Mouse (Mus musculus) stomach, postnatal 0 days (tissue): ENCODE measurements at regions not wholly inside any gene's neighbourhood (a gene's known extent, or its start where the extent isn't known, plus 50 kb on each side); places are given as distances from the start of the nearest gene placed in this dataset.
"Not testable (repeated sequence)": the region's sequence is repeated elsewhere in the genome, so short reads cannot be mapped to it uniquely, and the experiment has no call there.

ENCODE experiments used
- ATAC-seq: fragments of 200-750 bp; cut with Nextera tagmentation; 2 replicates; pipeline ENCODE4 v1.8.0; 2017; ENCODE audit not compliant: low FRiP score, low TSS enrichment
- DNase-seq: peaks from one replicate; pipeline ENCODE4 v3.0.0-alpha.2; 2016; ENCODE audit warnings: low spot score
- H3K27ac ChIP-seq: fragments of 300-500 bp; sonication (generic); replicated peaks from 2 replicates; pipeline ENCODE4 v1.5.1; 2014; ENCODE audit warnings: mild to moderate bottlenecking, control low read depth
- H3K27me3 ChIP-seq: fragments of 300-500 bp; sonication (generic); 2 replicates; pipeline ENCODE4 v1.6.1; 2014; ENCODE audit warnings: low read length; ENCODE audit not compliant: control insufficient read depth, insufficient read depth
- H3K36me3 ChIP-seq: fragments of 300-500 bp; sonication (generic); 2 replicates; pipeline ENCODE4 v1.6.1; 2014; ENCODE audit warnings: low read length, mixed read lengths; ENCODE audit not compliant: control insufficient read depth, insufficient read depth
- H3K4me1 ChIP-seq: fragments of 300-500 bp; sonication (generic); replicated peaks from 2 replicates; pipeline ENCODE4 v1.6.1; 2014; ENCODE audit warnings: antibody characterized with exemption; ENCODE audit not compliant: control insufficient read depth, insufficient read depth
- H3K4me2 ChIP-seq: fragments of 300-500 bp; sonication (generic); replicated peaks from 2 replicates; pipeline ENCODE4 v1.6.1; 2014; ENCODE audit warnings: low read depth, mild to moderate bottlenecking, control low read depth, moderate library complexity
- H3K4me3 ChIP-seq: fragments of 300-500 bp; sonication (generic); 2 replicates; pipeline ENCODE4 v1.5.1; 2014; ENCODE audit warnings: low read depth, low read length, control low read depth
- H3K9ac ChIP-seq: fragments of 300-500 bp; sonication (generic); 2 replicates; pipeline ENCODE4 v1.6.1; 2014; ENCODE audit warnings: mild to moderate bottlenecking, low read length, control low read depth, mixed read lengths
- H3K9me3 ChIP-seq: fragments of 300-500 bp; sonication (generic); 2 replicates; pipeline ENCODE4 v1.6.1; 2016; ENCODE audit warnings: low read length; ENCODE audit not compliant: control insufficient read depth
- CTCF ChIP-seq: IDR thresholded peaks from 2 replicates; pipeline ENCODE4 v1.5.1; 2016; ENCODE audit warnings: antibody characterized with exemption, low read depth, mild to moderate bottlenecking, moderate library complexity
- EP300 ChIP-seq: optimal IDR thresholded peaks from 2 replicates; pipeline ENCODE3; 2016; ENCODE audit warnings: antibody characterized with exemption
- WGBS: fragments of 180-500 bp; shearing (Covaris S2); extraction: QIAGEN DNeasy Blood & Tissue Kit; methylation state at CpG from one replicate; pipeline ENCODE4 v1.1.7; 2014; 5-methylcytosine and 5-hydroxymethylcytosine counted together

DNA sequence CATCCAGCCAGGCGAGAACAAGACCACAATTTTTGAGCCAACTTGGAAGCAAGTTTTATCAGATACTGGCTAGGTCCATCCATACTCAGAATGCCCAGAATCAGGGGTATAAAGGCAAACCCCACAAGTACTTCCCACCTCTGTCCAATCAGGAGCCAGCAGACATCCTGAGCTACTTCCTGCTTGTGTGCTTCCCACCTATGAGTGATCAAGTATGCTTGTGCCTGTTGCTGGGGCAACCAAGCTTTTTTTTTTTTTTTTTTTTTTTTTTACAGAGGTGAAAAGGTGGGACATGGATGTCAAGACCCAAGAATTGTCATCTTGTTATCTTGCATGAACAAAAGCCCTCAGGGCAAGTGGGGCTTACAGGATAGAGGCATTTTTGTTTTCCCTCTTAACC lies 155.4 kb downstream of the BC067074 start:
- WGBS = 86% methylated on average over 1 of the region's 1 CpGs
- no peaks in the 10 kb centered on the region for H3K27me3 ChIP-seq
- H3K4me2 ChIP-seq = no peak overlapping the region
- H3K4me1 ChIP-seq = no peaks in the 10 kb centered on the region
- TF ChIP-seq EP300 (no peak), CTCF (no peak)
- no peak overlapping the region for H3K4me3 ChIP-seq
- H3K36me3 ChIP-seq = no peaks in the 10 kb centered on the region
- no peak overlapping the region for H3K9ac ChIP-seq
- ATAC-seq (no peak), DNase-seq (no peak)
- H3K27ac ChIP-seq = no peak overlapping the region
- no peaks in the 10 kb centered on the region for H3K9me3 ChIP-seq

DNA sequence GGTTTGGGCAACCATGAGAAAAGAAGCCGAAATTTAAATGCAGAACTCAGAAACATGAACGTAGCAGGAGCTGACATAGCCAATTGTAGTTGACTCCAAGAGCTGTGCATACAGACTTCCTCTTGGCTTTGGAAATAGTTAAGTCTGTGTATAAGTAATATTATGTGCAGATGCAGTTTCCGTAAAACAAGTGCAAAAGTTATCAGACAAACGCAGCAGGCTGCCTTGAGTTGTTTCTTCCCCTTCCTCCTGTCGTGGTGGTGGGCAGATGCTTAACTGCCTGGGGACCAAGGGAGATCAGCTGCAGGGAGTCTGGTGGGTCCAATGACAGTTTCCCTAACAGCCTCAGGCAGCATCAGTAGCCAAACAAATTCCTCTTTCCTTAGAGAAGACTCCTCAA lies 153.3 kb downstream of the BC067074 start:
- no peak overlapping the region for H3K27ac ChIP-seq
- WGBS = 62% methylated on average over 5 of the region's 5 CpGs
- no peak for ATAC-seq

DNA sequence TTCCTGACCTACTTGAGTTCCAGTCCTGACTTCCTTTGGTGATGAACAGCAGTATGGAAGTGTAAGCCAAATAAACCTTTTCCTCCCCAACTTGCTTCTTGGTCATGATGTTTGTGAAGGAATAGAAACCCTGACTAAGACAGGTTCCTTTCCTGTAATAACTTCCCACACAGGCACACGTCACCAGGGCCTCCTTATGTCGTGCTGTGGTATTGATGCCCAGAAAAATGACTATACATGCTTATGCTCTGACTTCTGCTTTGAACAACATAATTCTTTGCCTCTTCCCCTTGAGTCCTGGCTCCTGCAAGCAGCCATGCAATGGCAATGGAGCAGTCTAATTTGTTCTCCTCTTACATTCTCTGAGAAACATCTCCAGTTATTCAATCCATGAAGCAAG lies 151.5 kb downstream of the BC067074 start:
- H3K4me3 ChIP-seq = not testable (repeated sequence)

More for the DNA sequence above, 153.3 kb downstream of the BC067074 start:
- Histone ChIP-seq H3K4me1 (no peaks in the 10 kb centered on the region), H3K9me3 (no peaks in the 10 kb centered on the region), H3K9ac (no peak overlapping the region), H3K36me3 (no peaks in the 10 kb centered on the region), H3K4me2 (no peak overlapping the region), H3K27me3 (no peaks in the 10 kb centered on the region), H3K4me3 (no peak overlapping the region)
- TF ChIP-seq EP300 (no peak), CTCF (no peak)
- no peak for DNase-seq

DNA sequence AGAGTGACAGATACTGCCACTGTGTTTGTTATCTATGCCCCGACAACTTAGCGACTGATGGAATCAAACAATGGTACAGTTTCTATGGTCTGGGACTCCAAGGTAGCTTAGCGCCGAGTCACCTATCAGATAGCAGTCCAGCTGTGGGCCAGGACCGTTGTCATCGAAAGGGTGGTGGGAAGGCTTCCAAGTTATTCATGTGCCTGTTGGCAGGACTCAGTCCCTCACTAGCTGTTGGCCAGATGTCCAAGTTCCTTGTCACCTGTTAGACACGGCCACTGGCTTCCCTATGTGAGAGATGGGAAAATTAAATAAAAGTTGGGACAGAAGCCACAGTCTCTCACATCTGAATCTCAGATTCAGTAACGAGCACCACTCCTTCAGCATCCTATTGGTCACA lies 150.1 kb downstream of the BC067074 start:
- no peak for TF ChIP-seq EP300
- no peak for TF ChIP-seq CTCF
- ATAC-seq (no peak), DNase-seq (no peak)
- Histone ChIP-seq H3K9ac (no peak overlapping the region), H3K4me2 (no peak overlapping the region), H3K36me3 (no peaks in the 10 kb centered on the region), H3K4me1 (no peaks in the 10 kb centered on the region), H3K9me3 (no peaks in the 10 kb centered on the region), H3K27me3 (no peaks in the 10 kb centered on the region), H3K27ac (no peak overlapping the region), H3K4me3 (no peak overlapping the region)
- WGBS = 92% methylated on average over 8 of the region's 8 CpGs

More for the DNA sequence above, 151.5 kb downstream of the BC067074 start:
- 83% methylated on average over 2 of the region's 2 CpGs for WGBS
- not testable (repeated sequence) for H3K27me3 ChIP-seq, H3K36me3 ChIP-seq, H3K4me1 ChIP-seq, DNase-seq, H3K9ac ChIP-seq, H3K9me3 ChIP-seq, H3K27ac ChIP-seq, H3K4me2 ChIP-seq, ATAC-seq

DNA sequence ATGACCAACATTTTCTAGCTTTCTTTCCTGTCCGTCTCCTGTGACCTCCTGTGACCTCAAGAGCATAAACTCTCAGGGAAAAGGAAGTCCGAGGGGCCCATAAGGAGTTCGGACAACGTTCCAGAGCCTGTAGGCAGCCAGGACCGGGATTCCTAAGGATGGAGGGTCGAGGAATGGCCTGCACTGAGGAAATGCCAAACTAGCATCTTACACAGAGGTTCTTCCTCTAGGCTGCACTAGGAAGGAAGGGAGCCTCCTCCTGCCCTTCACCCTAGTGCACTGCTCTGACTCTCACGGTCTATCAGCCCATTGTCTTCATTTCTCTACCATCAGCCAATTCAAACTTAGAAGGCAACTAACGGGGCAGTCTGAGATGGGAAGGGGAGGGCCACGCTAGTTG lies 149.2 kb downstream of the BC067074 start:
- H3K9me3 ChIP-seq = no peaks in the 10 kb centered on the region
- no peaks in the 10 kb centered on the region for H3K4me1 ChIP-seq
- no peaks in the 10 kb centered on the region for H3K27me3 ChIP-seq
- DNase-seq (no peak), ATAC-seq (peak; percentile 13; the same call in 1 of the 2 replicates)
- no peak for TF ChIP-seq EP300
- no peak for TF ChIP-seq CTCF
- H3K4me2 ChIP-seq = no peak overlapping the region
- 65% methylated on average over 9 of the region's 9 CpGs for WGBS
- no peak overlapping the region for H3K4me3 ChIP-seq
- no peak overlapping the region for H3K27ac ChIP-seq
- H3K9ac ChIP-seq = no peak overlapping the region
- no peaks in the 10 kb centered on the region for H3K36me3 ChIP-seq

DNA sequence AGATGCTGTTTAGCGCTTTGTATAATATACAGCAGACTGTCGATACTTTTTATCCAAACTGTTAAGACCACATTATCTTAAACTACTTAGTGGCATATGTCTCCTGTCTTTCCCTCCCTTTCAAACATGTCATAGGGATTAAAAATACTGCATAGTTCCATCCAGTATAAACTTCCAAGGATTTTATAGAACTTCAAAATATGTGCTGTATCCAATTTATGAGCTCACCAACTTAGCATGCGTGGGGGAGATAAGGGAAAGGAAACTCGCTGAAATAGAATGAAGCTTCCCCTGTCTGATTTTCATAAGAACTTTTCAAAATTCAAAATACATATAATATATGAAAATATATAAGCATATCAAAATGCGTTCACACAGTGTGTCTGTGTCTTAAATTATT lies 147.2 kb downstream of the BC067074 start:
- WGBS = 49% methylated on average over 5 of the region's 5 CpGs
- Histone ChIP-seq H3K9me3 (no peaks in the 10 kb centered on the region), H3K27ac (no peak overlapping the region), H3K36me3 (no peaks in the 10 kb centered on the region), H3K4me2 (no peak overlapping the region), H3K4me1 (no peaks in the 10 kb centered on the region), H3K27me3 (no peaks in the 10 kb centered on the region), H3K4me3 (no peak overlapping the region), H3K9ac (no peak overlapping the region)
- TF ChIP-seq CTCF (no peak), EP300 (no peak)
- DNase-seq (no peak), ATAC-seq (no peak)
